Mouse (Mus musculus): ENCODE data around the gene Rgs10. TPM values are rescaled to one million over a fixed set of nuclear protein-coding genes. Genes with fewer than 3 reads are reported as not detected.

The Rgs10 gene
- polyA plus RNA-seq, 1 experiment, result 29.1 TPM

- TF ChIP-seq CTCF (IDR thresholded peaks at IDR 0.05; ENCODE audit: borderline replicate concordance, extremely low read depth, insufficient read depth, insufficient read length) (no peak), POLR2A (IDR thresholded peaks at IDR 0.05; ENCODE audit: borderline replicate concordance, extremely low read depth, insufficient read depth, insufficient read length, poor library complexity, severe bottlenecking) (no peak)
- DNase-seq (ENCODE audit: low read depth), result no peak
Measured at GRCm38 (mm10) chr7:128403988-128404387, 14.6 kb downstream of the Rgs10 start.

GRCm38 (mm10) chr7:128403586-128403985, 15.0 kb downstream of the Rgs10 start:
- DNase-seq (ENCODE audit: low read depth), result no peak
- TF ChIP-seq CTCF (IDR thresholded peaks at IDR 0.05; ENCODE audit: borderline replicate concordance, extremely low read depth, insufficient read depth, insufficient read length), result no peak
- TF ChIP-seq POLR2A (IDR thresholded peaks at IDR 0.05; ENCODE audit: borderline replicate concordance, extremely low read depth, insufficient read depth, insufficient read length, poor library complexity, severe bottlenecking), result no peak

- no peak for DNase-seq (ENCODE audit: low read depth)
- no peak for TF ChIP-seq CTCF (IDR thresholded peaks at IDR 0.05; ENCODE audit: borderline replicate concordance, extremely low read depth, insufficient read depth, insufficient read length)
- TF ChIP-seq POLR2A (IDR thresholded peaks at IDR 0.05; ENCODE audit: borderline replicate concordance, extremely low read depth, insufficient read depth, insufficient read length, poor library complexity, severe bottlenecking), result no peak
Measured at GRCm38 (mm10) chr7:128403128-128403527, 15.4 kb downstream of the Rgs10 start.

DNA sequence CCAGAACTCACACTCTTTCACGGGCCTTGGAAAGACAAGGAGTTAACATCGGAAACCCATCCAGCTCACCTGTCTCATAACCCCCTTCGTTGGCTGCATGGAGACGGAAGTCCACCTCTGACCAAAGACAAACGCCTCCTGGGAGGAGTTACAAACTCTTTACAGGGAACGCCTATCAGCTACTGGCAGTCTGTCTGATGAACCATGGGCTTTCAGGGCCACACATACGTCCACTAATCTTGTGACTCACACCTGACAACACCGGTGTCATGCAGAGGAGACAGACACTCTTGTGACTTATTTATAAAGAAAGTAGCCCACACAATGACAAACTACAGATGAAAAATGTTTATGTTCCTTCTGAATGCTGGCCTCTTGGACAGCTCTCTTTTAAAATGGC, 16.0 kb downstream of the Rgs10 start:
- no peak for DNase-seq (ENCODE audit: low read depth)
- no peak for TF ChIP-seq POLR2A (IDR thresholded peaks at IDR 0.05; ENCODE audit: borderline replicate concordance, extremely low read depth, insufficient read depth, insufficient read length, poor library complexity, severe bottlenecking)
- TF ChIP-seq CTCF (IDR thresholded peaks at IDR 0.05; ENCODE audit: borderline replicate concordance, extremely low read depth, insufficient read depth, insufficient read length), result no peak

- DNase-seq (ENCODE audit: low read depth), result no peak
- TF ChIP-seq CTCF (IDR thresholded peaks at IDR 0.05; ENCODE audit: borderline replicate concordance, extremely low read depth, insufficient read depth, insufficient read length) (no peak), POLR2A (IDR thresholded peaks at IDR 0.05; ENCODE audit: borderline replicate concordance, extremely low read depth, insufficient read depth, insufficient read length, poor library complexity, severe bottlenecking) (no peak)
Measured at GRCm38 (mm10) chr7:128398664-128399063, 19.9 kb downstream of the Rgs10 start.

- DNase-seq (ENCODE audit: low read depth), result no peak
- TF ChIP-seq POLR2A (IDR thresholded peaks at IDR 0.05; ENCODE audit: borderline replicate concordance, extremely low read depth, insufficient read depth, insufficient read length, poor library complexity, severe bottlenecking) (no peak), CTCF (IDR thresholded peaks at IDR 0.05; ENCODE audit: borderline replicate concordance, extremely low read depth, insufficient read depth, insufficient read length) (no peak)
Measured at GRCm38 (mm10) chr7:128397066-128397465, 21.5 kb downstream of the Rgs10 start.

GRCm38 (mm10) chr7:128393756-128394155, 24.8 kb downstream of the Rgs10 start:
- TF ChIP-seq POLR2A (IDR thresholded peaks at IDR 0.05; ENCODE audit: borderline replicate concordance, extremely low read depth, insufficient read depth, insufficient read length, poor library complexity, severe bottlenecking) (no peak), CTCF (IDR thresholded peaks at IDR 0.05; ENCODE audit: borderline replicate concordance, extremely low read depth, insufficient read depth, insufficient read length) (no peak)

DNA sequence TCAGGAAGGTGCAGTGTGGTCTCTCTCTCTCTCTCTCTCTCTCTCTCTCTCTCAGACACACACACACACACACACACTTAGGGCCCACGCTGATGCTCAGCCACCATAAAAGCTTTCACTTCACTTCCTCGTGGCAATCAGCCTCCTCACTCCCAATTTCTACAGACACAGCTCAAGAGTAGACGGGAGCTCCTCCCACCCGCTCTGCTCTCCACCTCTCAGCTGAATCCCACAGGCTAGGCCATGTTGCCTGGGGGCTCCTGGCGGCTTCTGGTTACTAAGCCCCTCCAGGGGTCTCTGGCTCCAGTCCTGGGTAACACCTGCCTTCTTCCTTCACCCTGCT, 25.6 kb downstream of the Rgs10 start:
- TF ChIP-seq CTCF (IDR thresholded peaks at IDR 0.05; ENCODE audit: borderline replicate concordance, extremely low read depth, insufficient read depth, insufficient read length), result no peak
- no peak for TF ChIP-seq POLR2A (IDR thresholded peaks at IDR 0.05; ENCODE audit: borderline replicate concordance, extremely low read depth, insufficient read depth, insufficient read length, poor library complexity, severe bottlenecking)
- no peak for DNase-seq (ENCODE audit: low read depth)

More at GRCm38 (mm10) chr7:128393756-128394155, 24.8 kb downstream of the Rgs10 start:
- DNase-seq (ENCODE audit: low read depth), result no peak

GRCm38 (mm10) chr7:128392071-128392971, 26.2 kb downstream of the Rgs10 start:
- DNase-seq (ENCODE audit: low read depth), result no peak
- no peak for TF ChIP-seq POLR2A (IDR thresholded peaks at IDR 0.05; ENCODE audit: borderline replicate concordance, extremely low read depth, insufficient read depth, insufficient read length, poor library complexity, severe bottlenecking)
- TF ChIP-seq CTCF (IDR thresholded peaks at IDR 0.05; ENCODE audit: borderline replicate concordance, extremely low read depth, insufficient read depth, insufficient read length), result no peak

GRCm38 (mm10) chr7:128391267-128392057, 27.1 kb downstream of the Rgs10 start:
- DNase-seq (ENCODE audit: low read depth), result no peak
- no peak for TF ChIP-seq CTCF (IDR thresholded peaks at IDR 0.05; ENCODE audit: borderline replicate concordance, extremely low read depth, insufficient read depth, insufficient read length)
- no peak for TF ChIP-seq POLR2A (IDR thresholded peaks at IDR 0.05; ENCODE audit: borderline replicate concordance, extremely low read depth, insufficient read depth, insufficient read length, poor library complexity, severe bottlenecking)

GRCm38 (mm10) chr7:128388968-128389367, 29.6 kb downstream of the Rgs10 start:
- peak; percentile 36 for DNase-seq (ENCODE audit: low read depth)
- TF ChIP-seq POLR2A (IDR thresholded peaks at IDR 0.05; ENCODE audit: borderline replicate concordance, extremely low read depth, insufficient read depth, insufficient read length, poor library complexity, severe bottlenecking), result no peak
- no peak for TF ChIP-seq CTCF (IDR thresholded peaks at IDR 0.05; ENCODE audit: borderline replicate concordance, extremely low read depth, insufficient read depth, insufficient read length)
